Mouse (Mus musculus): ENCODE data around the gene Zdhhc4. TPM values are rescaled to one million over a fixed set of nuclear protein-coding genes. Genes with fewer than 3 reads are reported as not detected.

The Zdhhc4 gene
- total RNA-seq, 2 experiments from 2014 or later, result 35.0 to 37.5 TPM

- peak; percentile 80 for DNase-seq
Measured at GRCm38 (mm10) chr5:143333872-143334271, 4.8 kb upstream of the Zdhhc4 start.

GRCm38 (mm10) chr5:143317288-143317610 is 11.8 kb downstream of the Zdhhc4 start:
- no peak for DNase-seq

- no peak for DNase-seq
Measured at GRCm38 (mm10) chr5:143316605-143317287, 12.3 kb downstream of the Zdhhc4 start.

GRCm38 (mm10) chr5:143315514-143315888 is 13.6 kb downstream of the Zdhhc4 start:
- no peak for DNase-seq

- peak; percentile 96 for DNase-seq
Measured at GRCm38 (mm10) chr5:143314730-143315513, 14.1 kb downstream of the Zdhhc4 start, which contains the start of gene E130309D02Rik. Gene E130309D02Rik, minus strand, starts transcription at chr5:143315360.

GRCm38 (mm10) chr5:143314183-143314729 is 14.8 kb downstream of the Zdhhc4 start:
- DNase-seq, result no peak

- DNase-seq, result peak; percentile 81
Measured at GRCm38 (mm10) chr5:143311886-143312285, 17.2 kb downstream of the Zdhhc4 start.

- DNase-seq, result no peak
Measured at GRCm38 (mm10) chr5:143309916-143310315, 19.1 kb downstream of the Zdhhc4 start.

GRCm38 (mm10) chr5:143308825-143309224 is 20.2 kb downstream of the Zdhhc4 start:
- DNase-seq, result no peak

GRCm38 (mm10) chr5:143304251-143304650 is 24.8 kb downstream of the Zdhhc4 start:
- no peak for DNase-seq

GRCm38 (mm10) chr5:143301296-143301695 is 27.8 kb downstream of the Zdhhc4 start:
- no peak for DNase-seq

- peak; percentile 45 for DNase-seq
Measured at GRCm38 (mm10) chr5:143299686-143300085, 29.4 kb downstream of the Zdhhc4 start.

- no peak for DNase-seq
Measured at GRCm38 (mm10) chr5:143298391-143298790, 30.7 kb downstream of the Zdhhc4 start.

GRCm38 (mm10) chr5:143297986-143298385 is 31.1 kb downstream of the Zdhhc4 start:
- no peak for DNase-seq

GRCm38 (mm10) chr5:143295330-143295729 is 33.7 kb downstream of the Zdhhc4 start:
- no peak for DNase-seq

- no peak for DNase-seq
Measured at GRCm38 (mm10) chr5:143294862-143295261, 34.2 kb downstream of the Zdhhc4 start.

GRCm38 (mm10) chr5:143293404-143293803 is 35.7 kb downstream of the Zdhhc4 start, which contains the start of gene Zfp853:
Gene Zfp853, minus strand, starts transcription at chr5:143293623.
- peak; percentile 16 for DNase-seq

GRCm38 (mm10) chr5:143292879-143293278 is 36.2 kb downstream of the Zdhhc4 start:
- no peak for DNase-seq

- DNase-seq, result no peak
Measured at GRCm38 (mm10) chr5:143289299-143289698, 39.8 kb downstream of the Zdhhc4 start.

- DNase-seq, result no peak
Measured at GRCm38 (mm10) chr5:143288378-143288911, 40.6 kb downstream of the Zdhhc4 start.

GRCm38 (mm10) chr5:143287774-143288328 is 41.2 kb downstream of the Zdhhc4 start:
- DNase-seq, result no peak

GRCm38 (mm10) chr5:143284762-143285161 is 44.3 kb downstream of the Zdhhc4 start:
- DNase-seq, result no peak

GRCm38 (mm10) chr5:143279247-143279646 is 49.8 kb downstream of the Zdhhc4 start:
- no peak for DNase-seq
